Mouse (Mus musculus) NIH3T3 (cell line): ENCODE data around the gene Tiam1.

Source experiments
- DNase-seq: peaks from one replicate; pipeline ENCODE4 v3.0.0-alpha.2; 2012; ENCODE audit warnings: low read depth

Gene Tiam1

DNA sequence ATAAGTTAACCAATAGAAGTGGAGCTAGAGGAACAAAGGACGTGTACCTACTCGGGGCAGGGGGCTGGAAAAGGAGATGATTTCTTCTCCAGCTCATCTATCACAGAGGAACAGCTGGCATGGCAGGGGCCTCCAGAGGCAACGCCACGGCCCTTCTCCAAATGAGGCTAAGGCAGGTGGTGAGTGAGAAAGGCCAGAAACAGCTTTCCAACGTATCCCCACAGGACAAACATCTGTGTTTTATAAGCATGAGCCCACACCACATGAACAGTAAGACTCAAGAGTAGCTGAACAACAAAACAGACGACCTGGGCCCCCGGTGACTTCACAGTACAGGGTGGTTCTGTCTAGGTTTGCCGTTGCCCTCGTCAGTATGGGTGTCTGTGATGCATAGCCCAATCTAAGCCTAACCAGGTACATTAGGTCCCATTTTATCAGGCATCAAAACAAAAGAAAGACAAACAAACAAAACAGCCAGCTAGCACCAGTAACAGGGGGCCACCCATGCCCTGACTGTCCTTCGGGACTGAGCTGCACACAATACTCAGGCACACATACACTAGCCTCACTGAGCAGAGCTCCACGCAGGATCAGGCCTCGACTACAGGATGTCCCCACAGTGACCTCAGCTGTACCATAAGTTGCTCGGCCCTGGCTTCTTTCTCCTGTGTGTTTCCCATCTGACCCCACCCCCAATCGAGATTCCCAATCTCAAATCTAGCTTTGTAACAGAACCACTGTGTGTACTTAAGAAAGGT, 260.9 kb downstream of the Tiam1 start:
- DNase-seq = no peak

DNA sequence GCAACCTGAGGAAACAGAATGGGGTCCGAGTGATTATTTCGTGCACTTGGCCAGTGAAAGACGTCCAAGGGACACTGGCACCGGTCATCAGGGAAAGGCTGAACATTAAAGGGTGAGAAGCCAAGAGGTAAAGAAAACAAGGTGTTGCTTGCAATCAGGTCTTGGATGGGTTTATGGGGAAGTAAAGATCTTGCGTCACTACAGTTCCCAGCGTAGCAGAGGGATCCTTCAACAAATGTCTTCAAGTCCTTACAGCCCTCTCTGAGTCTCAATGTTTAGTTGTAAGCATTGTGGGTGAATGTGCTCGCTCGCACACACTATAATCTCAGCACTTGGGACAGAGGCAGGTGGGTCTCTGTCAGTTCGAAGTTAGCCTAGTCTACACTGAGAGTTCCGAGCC, 266.4 kb downstream of the Tiam1 start:
- no peak for DNase-seq

DNA sequence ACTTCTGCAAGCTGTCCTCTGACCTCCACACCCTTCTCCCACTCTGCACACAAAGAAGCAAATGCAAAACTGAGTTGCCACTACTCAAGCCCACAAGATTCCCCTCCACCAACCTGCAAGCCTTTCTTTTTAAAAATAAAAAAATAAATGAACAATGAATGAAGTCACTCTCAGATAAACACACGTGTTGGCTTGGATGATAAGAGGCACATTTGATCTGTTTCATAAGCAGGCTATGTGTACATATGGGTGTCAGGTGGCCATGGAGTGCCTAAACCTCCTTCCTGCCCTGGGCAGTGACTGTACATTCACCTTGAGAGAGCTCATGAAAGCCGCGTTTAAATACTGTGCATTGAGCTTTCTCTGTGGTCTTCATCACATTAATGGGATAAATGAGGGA, 267.5 kb downstream of the Tiam1 start:
- no peak for DNase-seq

DNA sequence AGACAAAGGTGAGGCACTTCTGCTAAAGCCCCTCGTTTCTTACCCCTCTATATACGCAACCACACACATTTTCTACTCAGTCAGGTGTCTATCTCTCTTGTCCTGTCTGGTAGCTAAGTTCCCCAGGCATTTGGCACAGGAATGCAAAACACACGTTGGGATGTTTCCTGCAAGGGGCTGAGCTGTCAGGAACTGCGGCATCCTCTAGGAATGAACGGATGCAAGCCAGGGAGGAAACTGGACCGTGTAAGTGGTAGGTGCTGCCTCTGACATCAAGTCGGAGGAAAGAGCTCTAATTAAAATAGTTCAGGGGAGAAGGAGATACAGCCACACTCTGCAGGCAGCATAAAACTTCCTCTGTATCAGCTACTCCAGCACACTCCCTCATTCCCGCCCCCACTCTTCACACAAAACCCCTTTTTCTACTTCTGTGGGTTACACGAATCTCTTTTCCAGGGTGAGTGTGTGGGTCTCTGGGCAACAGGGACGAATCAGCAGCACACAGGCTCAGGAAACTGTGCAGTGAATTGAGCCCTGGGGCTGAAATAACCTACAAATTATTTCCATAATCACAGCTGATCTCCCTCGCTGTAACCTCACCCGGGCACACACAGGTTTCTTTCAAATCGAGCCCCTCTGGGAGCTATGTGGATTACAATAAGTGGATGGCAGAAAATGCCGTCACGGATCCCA, 269.4 kb downstream of the Tiam1 start:
- DNase-seq = no peak

DNA sequence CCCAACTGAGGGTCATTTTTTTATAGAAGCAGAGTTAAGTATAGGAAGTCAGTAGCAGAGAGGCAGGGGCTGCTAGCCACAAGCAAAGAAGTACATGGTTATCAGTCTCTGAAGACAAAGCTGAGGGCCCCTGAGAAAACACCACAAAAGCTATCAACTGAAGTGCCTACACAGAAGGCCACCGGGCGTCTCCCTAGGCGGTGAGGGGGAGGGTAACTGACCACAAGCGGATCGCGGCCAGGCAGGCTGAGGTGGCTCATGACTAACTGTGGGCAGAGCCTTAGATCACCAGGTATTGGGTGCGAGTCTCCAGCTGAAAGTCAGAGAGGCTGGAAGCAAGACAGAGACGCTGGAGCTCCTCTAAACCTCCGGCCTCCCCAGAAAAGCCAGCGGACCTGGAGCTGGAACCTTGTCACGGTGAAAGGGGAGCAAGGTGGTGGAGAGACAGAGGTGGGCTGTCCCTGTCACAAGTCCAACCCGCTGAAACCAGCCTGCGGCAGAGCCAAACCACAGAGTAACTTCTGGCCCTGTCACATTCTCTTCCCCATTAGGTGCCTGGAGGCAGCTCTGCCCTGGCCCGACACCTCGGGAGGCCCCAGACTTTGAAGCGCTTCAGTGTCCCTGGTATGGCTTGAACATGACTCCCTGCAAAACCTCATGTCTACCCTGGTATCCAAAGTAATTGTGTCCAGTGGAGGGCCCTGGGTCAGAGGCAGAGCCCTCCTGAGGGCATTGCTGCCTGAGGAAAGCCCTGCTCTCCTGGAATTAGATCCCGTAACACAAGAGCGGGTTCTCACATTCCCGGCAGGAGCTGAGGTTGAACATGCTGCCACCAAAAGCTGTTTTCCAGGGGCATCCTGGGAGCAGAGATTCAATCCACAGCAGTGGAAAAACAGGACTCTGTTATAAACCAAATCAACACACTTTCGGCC, 271.3 kb downstream of the Tiam1 start:
- no peak for DNase-seq

DNA sequence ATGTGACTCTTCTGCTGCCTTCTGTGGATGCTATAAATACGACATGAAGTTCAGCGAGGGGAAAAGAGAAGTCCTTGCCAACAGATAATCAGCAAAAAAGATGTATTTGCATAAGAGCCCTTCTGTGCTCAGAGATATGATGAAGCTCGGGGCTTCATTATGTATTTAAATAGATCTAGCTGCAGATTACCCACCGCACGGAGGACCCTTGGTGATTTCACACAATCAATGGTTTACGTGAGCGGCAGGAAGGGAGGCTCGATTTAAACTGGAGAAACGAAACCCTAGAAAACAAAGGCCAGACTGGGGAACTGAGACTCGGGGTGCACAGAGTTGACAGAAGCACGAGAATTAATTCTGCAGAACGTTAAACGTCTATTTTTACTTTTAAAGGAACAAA, 272.2 kb downstream of the Tiam1 start:
- no peak for DNase-seq

DNA sequence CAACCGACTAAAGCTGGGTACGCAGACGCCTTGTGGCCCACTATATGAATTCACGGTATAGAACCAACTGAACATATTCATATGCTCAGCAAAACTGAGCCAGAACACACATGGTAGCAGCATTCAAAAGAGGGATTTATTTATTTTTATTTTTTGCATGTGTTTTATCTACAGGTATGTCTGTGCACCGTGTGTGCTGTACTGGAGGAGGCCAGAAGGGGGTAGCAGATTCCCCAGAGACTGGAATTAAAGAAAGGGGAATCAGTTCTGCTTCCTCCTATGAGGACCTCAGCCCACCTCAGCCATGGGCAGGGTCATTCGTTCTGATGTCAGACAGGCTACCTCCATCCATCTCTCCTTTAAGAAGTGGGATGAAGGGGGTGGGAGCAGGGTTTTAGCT, 273.5 kb downstream of the Tiam1 start:
- no peak for DNase-seq

DNA sequence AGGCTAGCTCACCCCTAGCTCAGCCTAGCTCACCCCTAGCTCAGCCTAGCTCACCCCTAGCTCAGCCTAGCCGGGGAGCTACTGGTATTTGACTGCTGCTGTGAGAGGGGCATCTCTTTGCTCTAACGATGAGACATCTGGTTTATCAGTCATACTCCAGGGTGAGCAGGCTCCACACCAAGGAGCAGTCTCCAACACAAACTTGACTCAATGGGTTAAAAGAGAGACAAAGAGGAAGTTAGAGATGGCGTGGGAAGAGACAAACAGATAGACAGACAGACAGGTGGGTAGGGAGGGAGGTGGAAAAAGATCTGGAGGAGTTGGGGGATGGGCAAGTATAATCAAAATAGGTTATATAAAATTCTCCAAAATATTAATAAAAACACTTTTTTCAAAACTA, 275.1 kb downstream of the Tiam1 start:
- no peak for DNase-seq

DNA sequence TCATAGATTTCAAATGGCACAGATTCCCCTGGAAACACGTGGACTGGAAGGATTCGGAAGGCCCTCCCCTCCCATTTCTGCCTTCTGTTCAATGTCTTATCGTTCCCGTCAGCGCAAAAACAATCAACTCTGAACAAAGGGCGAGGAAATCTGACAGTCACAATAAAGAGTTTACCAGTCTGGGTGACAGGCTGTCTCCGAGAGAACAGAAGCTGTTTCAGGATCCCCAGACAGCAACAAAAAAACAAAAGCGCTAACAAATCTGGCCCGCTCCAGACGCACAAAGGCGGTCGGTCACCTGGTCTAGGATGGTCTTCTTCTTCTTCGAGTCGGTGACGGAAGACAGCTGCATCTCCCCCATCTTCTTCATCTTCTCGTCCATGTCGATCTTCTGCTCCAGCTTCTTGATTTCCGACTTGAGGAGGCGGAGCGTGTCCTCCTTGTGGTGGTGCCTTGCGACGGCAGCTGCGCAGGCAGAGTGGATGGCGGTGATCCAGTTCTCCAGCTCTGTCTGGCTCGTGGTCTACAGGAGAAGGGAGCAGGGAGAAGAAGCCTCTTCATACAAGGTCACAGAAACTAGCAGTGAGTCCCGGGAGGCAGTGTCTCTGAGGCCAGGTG, 276.2 kb downstream of the Tiam1 start:
- DNase-seq = no peak

DNA sequence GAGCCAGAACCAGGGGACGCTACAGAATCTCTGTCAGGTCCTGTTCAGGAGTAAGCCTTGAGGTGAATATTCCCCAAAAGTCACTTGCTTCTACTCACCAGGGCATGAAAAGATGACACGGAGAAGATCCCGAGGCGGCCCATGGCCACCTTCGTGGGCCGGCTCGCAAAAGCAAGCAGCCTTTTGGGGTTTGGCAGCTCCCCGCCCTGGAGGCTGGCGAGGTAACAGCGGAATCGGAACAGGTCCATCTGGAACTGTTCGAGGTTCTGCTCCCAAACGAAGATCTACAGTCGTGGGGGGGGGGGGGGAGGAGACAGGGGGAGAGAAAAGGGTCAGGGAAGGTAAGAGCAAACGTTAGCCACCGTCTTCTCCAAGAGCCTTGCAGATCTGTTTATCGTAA, 278.4 kb downstream of the Tiam1 start:
- no peak for DNase-seq

DNA sequence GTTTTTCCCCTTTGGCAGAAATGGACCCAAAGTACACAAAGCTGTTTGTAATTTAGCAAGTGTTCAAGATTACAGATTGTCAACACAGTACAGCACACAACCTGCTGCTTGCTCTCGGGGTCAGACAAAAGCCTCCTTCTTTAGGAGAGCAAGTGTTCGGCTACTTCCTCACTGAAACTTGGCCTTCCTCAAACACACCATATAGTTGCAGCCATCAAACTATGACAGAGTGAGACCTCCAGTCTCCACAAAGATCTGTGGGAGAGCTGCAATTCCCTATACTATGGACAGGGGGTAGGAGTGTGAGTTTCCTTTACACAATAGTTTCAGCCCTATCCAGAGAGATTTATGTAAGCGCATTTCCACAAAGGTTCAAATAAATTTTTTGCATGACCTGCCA, 278.9 kb downstream of the Tiam1 start:
- DNase-seq = no peak

DNA sequence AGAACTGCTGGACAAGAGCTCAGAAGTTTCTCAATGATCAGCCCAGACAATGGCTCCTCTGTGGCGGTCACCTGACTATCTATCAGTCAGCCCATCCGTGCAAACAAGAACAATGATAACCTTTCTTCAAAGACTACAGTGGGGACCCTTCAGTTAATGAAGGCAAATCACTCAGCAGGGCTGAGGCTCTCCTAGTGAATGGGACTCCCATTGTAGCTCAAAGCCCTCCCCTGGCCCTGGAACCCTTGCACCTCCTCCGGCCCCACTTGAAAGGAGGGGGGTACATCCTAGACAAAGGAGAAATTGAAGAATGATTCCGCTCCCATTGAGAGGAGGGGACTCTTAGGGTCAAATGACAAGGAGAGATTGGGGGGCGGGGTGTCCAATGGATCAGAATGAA, 280.3 kb downstream of the Tiam1 start:
- DNase-seq = no peak

DNA sequence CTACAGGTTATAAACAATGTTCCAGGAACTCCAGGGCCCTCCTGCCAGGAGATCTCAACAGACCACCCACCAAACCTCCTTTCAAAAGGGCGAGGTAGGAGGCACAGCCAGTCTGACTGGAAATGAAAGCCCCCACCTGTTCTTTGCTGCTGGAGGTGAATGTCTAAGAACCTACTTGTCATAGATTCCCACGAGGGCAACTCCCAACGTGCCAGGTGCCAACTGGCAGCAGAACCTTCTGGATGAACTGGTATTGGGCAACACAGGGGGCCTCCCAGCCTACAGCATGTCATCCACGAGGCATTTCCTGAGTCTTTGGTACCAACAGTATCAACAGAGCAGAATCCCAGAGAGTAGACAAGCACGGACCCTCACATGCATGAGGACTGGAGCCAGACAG, 282.0 kb downstream of the Tiam1 start:
- no peak for DNase-seq

DNA sequence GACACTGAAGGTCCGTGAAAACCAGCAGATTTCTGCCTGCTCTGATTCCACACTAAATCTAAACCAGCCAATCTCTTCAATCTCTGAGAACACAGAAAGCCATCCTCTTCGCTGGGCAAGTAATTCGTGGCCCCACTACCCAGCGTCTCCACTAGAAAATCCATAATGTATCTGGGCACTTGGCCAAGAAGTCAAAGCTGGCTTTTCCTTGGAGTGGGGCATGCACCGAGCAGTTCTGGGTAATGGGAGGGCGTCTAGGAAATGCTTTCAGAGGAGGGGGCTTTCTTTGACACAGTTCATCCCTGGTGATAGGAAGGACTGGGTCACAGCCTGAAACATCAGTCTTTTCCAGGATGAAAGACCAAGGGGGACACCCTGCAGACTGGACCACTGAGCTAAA, 282.9 kb downstream of the Tiam1 start:
- DNase-seq = no peak

DNA sequence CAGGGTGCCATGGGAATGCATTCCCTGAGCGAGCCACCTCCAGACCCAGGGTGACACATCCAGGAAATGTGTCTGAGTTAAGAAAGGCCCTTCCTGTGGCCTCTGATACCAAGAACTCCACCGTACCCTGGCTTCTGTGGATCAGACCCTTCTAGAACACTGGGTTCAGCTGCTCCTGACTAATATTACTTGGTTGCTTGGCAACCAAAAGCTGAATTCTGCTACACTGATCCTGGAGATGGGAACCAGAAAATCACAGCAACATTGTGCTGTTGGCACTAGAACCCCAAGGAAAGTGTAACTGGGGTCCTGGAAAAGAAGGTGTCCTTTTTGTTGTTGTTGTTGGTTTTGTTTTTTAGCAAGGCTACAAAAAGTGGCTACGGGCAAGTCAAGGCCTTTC, 285.9 kb downstream of the Tiam1 start:
- DNase-seq = no peak

DNA sequence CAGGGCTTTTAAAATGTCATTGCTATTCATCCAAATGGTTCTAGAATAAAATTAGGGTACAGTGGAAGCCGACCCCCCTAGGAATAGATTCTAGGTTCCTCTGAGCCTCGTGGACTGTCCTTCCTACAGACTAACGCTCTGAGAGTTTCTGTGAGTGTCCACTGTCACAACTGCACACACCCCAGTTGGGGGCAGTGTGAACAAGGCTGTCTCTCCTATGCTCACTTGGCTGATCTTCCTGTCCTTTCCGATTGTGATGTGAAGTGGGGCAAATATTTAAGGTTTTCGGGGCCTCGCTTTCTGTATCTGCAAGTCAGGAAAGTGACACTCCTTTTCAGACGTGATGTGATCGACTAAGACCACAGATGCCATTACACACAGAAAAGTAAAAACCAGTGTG, 288.8 kb downstream of the Tiam1 start:
- DNase-seq = peak; percentile 28

DNA sequence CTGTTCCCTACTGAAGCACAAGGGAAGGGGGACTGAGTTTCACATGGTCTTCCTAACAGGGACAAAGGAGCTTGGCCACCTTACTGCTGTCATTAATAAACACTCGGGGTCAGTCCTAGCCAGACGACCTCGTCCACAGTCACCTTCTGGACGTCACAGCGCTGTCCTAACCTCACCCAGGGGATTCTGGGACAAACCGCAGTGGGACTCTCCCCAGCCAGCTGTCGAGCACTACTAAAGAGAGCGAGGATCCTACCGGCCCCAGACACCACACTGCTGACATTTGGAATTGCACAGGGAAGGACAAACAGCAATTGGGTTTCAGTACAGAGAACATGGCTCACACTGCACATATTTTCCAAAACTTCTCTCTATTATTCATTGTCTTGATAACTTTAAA, 292.2 kb downstream of the Tiam1 start:
- no peak for DNase-seq

DNA sequence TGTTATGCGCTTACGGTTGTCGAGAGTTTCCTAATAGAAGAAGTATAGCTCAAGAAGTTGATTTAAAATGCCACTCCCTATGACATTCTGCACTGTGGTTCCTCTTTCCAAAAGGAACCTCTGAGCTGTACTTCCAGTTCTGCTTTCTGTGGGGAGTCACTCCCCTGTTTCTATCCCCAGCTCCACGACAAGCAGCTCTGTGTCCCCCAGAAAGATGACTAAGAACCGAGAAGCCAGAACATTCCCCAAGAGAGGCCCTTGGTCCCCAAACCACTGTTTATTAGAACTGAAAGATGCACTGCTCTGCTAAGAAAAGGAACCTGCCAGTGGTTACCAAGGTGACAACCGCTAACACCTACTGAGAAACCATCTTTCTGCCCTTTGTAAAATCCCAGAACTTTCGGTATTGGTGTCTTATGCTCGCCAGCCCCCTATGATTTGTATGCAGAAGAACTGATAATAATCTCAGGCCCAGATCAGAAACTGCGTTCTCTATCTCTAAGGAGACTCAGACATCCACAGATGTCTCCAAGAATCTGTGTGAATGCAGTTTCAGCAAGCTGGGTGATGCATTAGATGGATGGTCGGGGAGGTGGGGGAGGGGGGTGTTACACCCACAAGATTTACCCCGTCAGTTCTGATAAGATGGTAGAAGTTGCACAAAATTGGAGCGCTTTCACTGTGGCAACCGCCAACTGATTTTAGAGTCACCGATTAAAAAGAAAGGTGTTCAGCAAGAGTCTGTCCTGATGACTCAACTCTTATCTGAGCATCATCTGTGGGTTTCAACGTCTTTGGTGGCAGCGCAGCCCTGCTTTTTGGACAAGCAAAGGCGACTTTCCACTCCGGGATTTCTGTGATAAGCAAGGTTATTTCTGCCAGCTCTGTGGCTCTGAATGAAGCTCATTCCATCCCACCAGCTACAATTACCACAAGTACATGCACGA, 294.6 kb downstream of the Tiam1 start:
- DNase-seq = no peak

DNA sequence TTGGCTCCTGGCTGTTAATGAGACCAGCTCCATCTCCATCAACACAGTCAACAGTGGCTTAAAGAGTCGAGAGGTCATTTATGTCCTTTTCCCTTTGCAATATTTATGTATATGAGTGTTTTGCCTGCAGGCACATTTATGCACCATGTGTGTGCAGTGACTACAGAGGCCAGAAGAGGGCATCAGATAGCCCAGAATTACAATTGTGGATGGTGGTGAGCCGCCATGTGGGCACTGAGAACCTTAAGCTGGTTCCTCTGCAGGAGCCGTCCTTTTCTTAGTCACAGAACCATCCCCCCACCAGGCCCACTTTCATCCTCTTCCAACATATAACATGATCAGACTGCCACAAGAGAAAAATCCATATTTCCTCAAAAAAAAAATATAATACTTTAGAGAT, 295.4 kb downstream of the Tiam1 start:
- no peak for DNase-seq

DNA sequence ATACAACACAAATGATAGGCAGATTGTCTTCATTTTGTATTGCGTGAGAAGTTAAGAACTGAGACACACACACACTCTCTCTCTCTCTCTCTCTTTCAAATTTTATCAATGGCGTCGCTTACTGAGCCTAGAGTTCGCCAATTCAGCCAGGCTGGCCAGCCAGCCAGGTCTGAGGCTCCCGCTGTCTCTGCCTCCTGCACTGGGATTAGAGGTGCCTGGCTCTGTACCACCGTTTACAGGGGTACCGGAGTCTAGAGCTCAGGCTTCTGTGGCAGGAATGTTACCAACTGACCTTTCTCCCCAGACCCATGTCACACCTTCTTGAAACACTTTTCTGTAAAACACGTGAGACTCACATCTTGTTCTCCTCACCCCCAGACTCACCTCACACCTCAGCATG, 298.1 kb downstream of the Tiam1 start:
- no peak for DNase-seq

DNA sequence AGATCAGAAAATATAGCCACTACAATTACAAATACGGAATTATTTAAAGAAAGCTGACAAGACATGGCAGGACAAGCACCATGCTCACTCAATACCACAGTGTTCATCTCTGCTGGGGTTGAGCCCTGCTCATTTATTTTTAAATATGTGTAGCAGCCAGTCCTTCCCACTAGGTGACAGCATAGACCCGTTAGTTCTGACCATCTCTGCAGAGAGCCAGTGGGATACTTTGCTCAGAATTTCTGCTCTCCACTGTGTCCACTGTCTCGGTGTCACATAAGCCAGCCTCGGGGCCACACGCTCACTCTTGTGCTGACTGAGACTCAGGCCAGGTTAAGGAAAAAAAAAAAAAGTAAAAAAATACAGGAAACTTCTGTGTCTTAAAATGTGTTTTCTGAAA, 299.0 kb downstream of the Tiam1 start:
- peak; percentile 62 for DNase-seq
